Mouse (Mus musculus) heart, adult 2 months (tissue): Measurements from ENCODE around the gene Daam1.

ENCODE experiments used
- CTCF ChIP-seq: fragments of 200-600 bp; IDR thresholded peaks from 2 replicates; pipeline ENCODE4 v1.8.1; 2022; ENCODE audit warnings: antibody characterized with exemption, mild to moderate bottlenecking, moderate library complexity
- EP300 ChIP-seq: fragments of 200-500 bp; IDR thresholded peaks from 2 replicates; pipeline ENCODE4 v1.6.1; 2011; ENCODE audit warnings: low read depth, low read length, control low read depth; ENCODE audit not compliant: insufficient read depth
- POLR2A ChIP-seq: fragments of 200-500 bp; IDR thresholded peaks from 2 replicates; pipeline ENCODE4 v1.6.1; 2011; ENCODE audit warnings: mild to moderate bottlenecking, low read depth, low read length, control low read depth; ENCODE audit not compliant: insufficient read depth

DNA sequence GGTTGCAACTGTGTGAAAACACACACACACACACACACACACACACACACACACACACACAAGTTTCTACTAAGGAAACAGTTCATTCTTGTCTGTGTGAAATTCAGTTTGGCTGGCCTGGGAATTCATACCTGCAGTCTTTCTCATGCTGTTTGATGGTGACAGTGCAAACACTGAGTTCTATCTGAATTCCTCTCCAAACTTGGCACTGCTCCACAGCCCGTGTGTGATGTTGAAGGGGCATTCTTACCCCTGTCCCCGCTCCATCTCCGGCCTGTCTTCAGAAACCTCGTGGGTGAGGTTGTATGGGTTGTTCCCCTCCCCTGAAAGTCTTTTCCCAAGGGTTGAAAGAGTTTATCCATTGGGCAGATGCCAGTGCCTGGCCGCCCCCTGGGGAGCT lies 28.2 kb downstream of the Daam1 start:
- TF ChIP-seq EP300 (no peak), POLR2A (no peak), CTCF (no peak)
